Mouse (Mus musculus) heart, adult 11 months (tissue): Measurements from ENCODE around the gene Grcc10.

Source experiments
- DNase-seq: peaks from one replicate; pipeline ENCODE4 v3.0.0; 2022

The Grcc10 gene

DNA sequence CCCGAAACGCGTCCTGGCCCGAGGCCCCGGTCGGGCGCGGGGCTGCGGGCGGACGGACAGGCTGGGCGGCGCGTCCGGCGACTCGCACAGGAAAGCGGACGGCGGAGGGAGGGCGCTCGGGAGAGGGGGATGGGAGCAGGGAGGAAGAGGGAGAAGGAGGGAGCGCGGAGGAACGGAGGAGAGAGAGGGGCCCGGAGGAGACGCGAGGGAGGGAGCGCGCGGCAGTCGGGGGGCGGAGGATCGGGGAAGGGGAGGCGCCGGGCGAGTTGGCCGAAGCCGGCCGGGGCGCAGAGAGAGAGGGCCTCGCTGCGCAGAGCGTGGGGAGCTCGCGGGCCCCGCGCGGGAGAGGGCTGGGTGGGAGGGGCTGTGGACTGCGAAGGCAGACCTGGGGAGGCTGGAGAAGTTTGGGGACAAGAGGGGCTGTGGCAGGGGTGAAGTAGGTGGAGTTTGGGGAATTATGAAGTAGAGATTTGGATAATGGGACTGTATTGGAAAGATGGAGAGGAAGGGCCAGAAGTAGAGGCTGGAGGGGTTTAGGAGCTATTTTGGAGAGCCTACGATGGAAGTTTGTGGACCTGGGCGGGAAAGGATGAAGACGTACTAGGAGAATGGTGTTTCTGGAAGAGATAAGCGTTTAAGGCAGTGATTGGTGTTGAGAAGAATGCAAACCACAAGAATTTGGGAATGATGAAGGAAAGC is 15.6 kb upstream of the Grcc10 start:
- DNase-seq = peak; percentile 99

DNA sequence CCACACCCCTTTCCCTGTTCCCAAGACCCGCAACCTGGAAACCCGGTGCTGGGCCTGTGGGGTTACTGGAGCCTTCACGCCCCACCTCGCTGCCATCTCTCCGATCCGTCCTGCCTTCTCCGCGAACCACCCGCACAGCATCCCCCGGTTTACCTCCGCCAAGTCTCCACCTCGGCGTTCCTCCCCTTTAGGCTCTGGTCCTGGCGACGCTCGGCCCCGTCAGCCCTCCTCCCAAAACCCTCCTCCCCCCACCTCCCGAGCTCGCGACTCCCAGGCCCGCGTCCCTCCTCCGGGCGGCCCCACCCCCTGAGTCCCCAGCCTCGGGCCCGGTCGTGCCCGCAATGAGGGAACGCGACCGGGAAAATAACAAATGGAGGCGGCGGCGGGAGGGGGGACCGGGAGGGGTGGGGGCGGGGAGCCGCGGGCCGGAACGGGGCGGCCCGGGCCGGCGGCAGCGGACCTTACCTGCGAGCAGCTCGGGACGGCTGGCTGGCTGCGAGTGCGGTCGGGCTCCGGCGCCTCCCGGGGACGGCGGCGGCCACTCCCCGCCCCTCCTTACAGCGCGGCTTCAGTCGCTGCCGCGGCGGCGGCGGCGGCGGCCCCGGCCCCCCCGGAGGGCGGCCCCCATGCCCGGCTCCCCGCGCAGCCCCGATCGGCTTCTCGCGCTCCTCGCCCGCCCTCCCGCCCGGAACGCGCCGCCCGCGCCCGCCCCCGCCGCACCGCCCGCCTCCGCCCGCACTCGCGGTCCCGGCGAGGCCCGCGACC is 14.8 kb upstream of the Grcc10 start, which contains the start of the genes Gm45234 and Atn1:
Gm45234 (minus strand) TSS at position 191 of the 765 bp plus-strand sequence.
Atn1 (minus strand) TSS at position 694 of the 765 bp plus-strand sequence.
- DNase-seq = peak; percentile 99

DNA sequence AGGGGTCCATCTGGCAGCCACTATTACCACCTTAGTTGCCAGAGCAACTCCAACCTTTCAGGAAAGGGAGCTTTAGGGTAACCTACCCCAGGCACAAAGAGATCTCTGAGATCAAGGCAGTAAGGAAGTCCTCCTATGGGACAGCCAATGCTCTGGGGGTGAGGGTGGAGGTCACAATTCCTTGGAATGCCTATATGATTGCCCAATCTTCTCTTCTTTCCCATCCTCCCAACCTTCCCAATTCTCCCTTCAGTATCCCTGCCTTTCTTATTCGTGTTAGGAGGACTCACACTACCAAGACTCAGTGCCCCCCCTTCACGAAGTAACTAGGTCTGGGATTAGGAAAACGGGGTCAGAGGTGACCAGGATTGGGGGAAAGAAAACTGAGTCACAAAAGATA is 14.1 kb upstream of the Grcc10 start:
- DNase-seq = peak; percentile 92

DNA sequence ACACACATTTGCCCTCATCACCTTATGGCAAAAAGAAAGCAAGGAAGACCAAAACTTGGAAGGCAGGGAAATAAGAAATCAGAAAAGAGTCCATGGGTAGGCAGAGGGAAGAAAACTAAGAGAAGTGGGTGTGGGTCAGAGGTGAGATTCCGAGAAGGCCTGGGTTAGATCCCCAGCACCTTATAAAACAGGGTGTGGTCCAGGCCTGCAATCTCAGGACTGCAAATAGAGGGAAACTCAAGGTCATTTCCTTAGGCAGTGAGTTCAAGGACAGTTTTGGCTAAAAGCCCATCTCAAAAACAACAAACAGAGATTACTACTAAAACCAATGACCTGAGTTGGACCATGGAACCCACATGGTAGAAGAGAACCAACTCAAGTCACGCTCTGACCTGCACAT is 12.7 kb upstream of the Grcc10 start:
- no peak for DNase-seq

DNA sequence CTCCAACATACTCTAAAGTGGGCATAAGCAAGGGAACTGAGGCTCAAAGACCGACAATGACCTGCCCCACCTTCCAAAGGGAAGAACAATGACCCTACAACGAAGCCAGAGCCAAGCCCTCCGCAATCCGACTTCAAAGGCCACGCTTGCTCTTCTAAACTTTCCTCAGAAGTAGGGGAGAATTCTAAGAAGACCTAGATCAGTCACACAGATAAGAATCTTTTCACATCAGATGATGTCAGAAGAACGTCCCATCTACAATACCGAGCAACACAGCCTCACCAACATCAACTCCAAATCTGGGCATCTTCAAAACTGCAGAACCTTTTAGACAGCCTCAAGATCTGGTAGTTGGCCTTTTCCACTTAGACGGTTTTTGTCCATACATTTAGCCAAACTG is 9.2 kb upstream of the Grcc10 start:
- DNase-seq = no peak

DNA sequence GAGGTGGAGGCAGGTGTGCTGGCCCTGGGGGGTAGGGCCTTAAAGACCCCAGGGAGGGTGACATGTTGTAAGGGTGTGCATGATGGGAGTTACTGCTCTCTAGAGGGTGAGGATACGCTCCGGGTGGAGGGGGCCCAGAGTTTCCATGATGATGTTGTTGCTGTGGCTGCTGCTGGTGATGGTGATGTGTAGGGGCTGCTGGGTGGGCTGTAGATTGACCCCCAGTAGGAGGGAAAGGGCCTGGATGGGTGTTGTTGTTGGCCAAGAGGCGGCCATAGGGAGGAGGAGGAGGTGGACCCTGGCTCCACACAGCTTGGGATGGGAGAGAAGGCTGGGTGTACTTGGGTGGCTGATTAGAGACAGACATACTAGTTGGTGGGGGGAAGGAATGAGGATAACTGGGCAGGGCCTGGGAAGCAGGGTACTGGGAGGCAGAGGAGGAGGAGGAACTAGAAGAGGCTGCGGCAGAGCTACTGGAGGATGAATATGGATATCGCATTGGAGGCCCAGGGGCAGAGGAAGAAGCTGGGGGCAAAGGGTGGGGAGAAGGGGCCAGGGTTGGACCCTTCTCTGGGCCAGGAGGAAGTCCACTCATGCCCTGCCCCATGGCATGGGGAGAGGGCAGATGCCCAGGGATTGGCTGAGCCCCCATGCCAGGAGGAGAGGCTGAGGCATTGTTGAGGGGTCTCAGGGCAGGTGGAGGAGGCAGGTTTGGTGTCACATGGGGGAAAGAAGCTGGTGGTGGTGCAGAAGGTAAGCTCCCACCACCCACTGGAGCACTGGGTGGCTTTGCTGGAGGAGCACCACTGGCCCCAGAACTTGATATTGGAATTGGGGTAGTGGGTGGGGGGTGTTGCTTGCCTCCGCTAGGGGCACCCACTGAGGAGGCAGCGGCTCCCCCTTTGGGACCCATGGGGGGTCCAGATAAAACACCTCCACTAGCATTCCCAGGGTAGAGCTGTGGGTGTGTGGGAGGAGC is 5.8 kb upstream of the Grcc10 start:
- DNase-seq = peak; percentile 95

DNA sequence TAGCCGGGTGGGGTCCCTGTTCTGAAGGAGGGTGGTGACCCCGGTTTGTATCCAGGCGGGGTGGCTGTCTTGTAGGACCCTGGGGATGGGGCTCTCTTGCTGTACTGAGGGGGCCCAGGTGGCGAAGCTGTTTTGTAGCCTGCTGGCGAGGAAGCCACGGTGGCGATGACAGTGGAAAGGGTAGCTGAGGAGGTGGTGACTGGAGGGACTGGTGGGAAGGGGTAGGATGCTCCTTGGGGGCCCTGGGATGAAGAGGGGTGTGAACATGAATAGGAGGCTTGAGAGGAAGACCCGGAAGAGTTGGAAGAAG is 5.1 kb upstream of the Grcc10 start:
- DNase-seq = no peak

DNA sequence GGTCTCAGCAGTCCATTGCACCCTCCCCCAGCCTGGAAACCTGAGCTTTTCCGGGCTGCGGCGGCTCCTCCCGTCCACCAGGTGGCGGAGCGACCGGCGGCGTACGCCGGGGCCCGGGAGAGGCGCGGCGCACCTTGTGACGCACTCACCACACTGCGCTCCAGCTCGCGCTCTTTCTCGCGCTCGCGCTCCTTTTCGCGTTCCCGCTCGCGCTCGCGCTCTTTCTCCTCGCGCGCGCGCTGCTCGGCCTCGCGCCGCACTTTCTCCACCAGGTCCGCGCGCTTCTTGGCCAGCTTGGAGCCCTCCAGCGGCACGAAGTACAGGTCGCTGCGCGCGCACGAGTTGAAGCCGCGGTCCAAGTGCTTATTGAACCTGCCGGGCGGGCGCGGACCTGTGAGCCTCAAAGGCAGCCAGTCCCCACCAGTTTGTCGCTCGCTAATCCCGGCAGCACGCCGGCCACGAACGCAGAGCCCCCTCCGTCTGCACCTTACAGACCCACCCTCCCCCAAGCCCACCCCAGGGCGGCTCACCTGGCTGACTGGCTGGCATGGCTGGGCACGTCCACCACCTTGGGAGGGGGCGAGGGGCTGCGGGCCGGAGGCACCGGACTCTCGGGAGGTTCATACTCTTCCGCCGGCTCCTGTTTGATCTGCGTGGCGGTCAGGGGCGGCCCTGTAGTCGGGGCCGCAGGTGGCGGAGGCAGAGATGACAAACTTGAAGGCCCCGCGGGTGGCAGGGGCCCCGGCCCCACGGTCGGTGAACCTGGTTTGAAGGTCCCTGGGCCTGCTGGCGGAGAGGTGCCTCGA is 4.5 kb upstream of the Grcc10 start:
- peak; percentile 99 for DNase-seq

DNA sequence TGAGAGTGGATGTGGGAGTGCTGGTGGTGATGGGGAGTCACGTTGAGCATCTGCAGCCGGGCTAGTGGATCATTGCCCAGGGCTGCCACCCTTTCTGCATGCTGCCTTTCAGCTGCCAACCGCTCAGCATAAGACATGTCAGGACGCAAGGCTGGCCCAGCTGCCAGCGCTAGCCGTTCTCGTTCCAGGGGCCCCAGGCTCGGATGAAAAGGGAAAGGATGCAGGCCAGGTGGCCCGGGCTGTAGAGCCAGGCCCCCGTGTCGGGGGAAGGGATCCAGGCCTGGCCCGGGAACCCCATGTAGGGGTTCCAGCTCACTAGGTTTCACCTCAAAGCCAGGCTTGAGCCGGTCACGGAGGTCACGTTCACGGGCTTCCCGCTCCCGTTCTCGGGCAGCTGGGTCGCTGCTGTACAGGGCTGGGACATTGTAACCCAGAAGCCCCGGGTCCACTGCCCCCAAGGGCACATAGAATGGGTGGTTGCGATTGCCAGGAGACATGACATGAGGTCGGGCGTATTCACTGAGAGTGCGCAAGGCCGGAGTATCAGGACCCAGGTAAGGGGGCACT is 3.7 kb upstream of the Grcc10 start:
- no peak for DNase-seq

DNA sequence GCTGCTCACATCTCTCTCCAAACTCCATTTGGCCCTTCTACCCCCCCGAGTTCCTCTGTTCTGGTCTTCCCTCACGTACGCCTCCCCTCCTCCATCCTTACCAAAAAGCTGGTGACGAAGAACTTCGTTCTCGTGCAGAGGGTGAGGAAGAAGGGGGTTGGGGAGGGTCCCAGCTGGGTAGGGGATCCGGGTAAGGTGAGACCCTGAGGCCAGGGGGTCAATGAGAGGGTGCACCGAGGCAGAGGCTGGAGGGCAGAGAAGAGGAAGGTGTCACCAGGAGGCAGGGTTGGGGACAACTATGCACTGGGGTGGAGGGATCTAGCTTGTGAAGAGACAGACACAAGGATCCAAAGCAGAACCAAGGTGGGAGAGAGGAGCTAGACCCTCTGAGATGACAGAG is 2.5 kb upstream of the Grcc10 start:
- DNase-seq = peak; percentile 94

DNA sequence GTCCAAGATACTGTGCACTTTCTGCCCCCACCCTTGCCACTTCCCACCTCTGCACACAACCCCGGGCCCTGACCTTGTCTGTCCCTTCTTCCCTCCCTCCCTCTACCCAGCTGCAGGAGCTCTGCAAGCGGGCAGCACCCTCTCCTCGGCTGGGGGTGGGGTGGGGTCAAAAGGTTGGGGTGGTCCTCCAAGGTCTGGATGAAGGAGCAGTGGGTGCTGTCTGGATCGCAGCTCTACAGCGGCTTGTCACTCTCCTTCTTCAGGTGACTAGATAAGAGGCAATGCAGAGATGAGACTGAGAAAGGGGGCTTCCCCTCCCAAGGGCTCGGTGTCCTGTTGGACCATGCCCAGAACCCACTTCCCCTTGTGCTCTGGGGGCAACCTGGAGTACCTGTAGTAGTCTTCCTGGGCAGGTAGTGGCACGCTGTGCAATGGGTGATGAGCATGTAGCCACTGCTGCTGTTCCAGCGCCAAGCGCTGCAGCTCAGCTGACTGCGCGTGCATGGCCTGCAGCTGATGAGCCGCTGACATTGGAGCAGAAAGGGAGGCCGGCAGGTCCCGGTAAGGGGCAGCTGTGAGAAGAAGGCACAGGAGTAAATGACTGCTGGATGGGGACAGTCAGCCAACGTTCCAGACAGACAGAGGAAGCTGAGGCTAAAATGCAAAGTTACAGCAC is 1.8 kb upstream of the Grcc10 start:
- peak; percentile 94 for DNase-seq

DNA sequence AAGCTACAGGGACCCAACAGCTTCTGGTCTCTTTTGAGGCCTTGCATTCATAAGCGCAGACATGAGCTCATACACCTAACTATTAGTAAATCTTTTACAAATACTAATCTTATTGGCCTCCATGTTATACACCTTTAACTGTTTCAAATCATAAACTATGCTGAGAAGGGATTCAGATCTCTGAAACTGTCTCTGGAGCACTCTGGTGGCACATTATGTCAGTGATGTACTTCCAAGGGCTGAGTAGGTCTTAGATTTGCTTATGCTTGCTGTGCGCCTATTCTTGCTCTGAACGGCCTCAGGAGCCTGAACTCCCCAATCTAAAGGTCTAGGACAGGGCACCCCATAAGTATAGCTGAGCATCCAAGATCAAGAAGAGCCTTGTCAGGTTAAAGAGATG is 668 bp upstream of the Grcc10 start:
- no peak for DNase-seq

DNA sequence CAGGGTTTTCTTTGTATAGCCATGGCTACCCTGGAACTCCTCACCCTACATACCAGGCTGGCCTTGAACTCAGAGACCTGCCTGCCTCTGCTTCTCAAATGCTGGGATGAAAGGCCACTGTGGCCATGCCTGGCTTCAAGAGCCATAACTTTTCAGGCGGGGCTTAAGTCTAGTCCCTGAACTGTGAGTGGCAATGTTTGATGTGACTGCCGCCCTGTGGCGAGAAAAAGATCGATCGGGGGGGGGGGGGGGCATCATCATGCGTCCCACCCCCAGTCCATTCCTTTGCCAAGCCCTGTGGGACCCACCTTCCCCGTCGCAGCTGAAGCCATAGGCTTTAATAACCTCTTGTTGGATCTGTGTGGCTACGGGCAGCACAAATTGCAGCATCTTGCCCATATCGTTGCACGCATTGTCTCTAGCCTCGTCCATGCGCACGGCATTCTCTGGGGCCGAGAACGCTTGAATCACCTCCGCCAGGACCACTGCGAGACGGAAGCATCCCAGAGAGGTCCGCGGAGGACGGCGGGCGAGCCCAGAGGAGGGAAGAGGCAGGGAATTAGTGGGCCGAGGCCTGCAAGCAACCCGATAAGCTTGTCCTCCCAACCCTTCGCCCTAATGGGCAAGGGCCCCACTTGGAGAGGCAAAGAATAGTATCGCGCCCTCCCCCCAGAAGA is 825 bp downstream of the Grcc10 start:
- peak; percentile 97 for DNase-seq

DNA sequence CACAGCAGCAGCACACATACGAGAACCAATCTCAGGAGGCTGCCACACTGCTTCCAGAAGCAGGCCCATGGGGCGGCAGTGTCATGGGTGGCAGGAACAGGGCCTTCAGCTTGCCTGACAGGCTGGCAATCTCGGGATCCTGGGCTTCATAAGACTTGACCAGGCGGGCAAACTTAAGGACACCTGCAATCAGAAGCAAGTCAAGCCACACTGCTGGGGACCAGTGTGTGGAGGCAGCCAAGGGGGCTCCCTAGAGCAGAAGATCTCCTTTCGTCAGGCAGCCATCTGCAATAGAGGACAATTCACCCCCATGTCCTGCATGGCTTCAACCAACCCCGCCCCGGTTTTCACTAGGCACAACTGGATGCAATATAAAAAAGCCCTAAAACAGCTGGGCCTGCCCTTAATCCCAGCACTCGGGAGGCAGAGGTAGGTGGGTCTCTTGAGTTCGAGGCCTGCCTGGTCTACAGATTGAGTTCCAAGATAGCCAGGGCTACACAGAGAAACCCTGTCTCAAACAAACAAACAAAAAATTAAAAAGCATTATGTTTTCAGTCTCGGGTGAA is 1.9 kb downstream of the Grcc10 start:
- DNase-seq = peak; percentile 92

DNA sequence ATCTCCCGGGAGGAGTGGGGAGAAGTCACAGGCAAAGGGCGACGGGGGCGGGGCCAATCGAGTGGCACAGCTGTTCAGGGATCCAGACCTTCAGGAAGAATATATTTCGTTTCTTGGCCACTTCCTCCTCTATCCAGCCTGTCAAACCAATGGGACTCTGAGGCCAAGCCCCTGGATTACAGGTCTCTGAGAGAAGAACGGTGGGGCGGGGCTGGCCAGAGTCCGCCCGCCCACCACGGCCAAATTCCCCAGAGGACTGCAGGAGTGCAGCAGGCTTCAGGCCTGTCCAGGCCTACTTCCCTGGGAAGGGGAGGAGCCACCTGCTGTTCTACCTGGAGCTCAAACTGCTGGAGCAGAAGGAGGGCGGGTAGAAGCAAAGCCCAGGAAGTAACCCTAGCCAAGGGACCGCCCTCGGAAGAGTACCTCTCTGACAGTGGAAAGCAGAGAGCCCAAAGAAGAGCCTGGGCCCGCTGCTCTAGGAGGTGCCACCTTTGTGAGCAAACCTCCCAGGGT is 2.6 kb downstream of the Grcc10 start, which contains the start of gene Ptpn6:
Ptpn6 (minus strand) TSS at position 204 of the 513 bp plus-strand sequence.
- DNase-seq = peak; percentile 97

DNA sequence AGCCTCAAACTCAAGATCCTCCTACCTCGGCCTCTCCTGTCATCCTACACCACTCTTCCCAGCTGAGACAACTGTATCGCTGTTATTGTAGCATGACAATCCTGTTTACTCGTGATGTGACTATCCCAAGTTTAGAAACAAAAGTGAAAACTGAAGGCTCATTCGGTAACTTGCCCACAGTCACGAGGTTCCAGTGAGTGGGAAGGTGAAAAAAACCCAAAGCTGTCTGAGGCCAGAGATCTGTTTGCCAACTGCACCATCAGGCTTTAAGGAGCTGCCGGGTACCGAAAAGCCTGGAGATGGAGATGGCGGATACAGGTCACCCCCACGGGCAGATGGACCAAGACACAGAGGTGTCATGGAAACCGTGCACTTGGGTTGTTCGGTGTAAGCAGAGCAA is 4.1 kb downstream of the Grcc10 start:
- no peak for DNase-seq

DNA sequence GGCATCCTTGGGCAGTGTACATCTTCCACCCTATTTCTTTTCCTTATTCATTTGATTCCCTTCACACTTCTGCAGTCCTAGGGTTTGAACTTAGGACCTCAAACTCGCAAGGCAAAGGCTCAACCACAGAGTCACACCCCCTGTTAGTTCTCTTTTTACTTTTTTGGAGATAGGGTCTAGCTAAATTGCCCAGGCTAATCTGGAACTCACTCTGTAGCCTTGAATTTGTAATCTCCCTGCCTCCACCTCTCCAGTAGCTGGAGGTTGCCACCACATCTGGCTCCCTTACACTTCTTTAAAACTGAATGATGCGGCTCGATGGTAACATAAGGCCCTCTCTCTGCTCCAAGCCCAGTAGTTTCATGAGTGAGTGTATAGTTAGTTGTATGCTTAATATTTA is 6.8 kb downstream of the Grcc10 start:
- no peak for DNase-seq

DNA sequence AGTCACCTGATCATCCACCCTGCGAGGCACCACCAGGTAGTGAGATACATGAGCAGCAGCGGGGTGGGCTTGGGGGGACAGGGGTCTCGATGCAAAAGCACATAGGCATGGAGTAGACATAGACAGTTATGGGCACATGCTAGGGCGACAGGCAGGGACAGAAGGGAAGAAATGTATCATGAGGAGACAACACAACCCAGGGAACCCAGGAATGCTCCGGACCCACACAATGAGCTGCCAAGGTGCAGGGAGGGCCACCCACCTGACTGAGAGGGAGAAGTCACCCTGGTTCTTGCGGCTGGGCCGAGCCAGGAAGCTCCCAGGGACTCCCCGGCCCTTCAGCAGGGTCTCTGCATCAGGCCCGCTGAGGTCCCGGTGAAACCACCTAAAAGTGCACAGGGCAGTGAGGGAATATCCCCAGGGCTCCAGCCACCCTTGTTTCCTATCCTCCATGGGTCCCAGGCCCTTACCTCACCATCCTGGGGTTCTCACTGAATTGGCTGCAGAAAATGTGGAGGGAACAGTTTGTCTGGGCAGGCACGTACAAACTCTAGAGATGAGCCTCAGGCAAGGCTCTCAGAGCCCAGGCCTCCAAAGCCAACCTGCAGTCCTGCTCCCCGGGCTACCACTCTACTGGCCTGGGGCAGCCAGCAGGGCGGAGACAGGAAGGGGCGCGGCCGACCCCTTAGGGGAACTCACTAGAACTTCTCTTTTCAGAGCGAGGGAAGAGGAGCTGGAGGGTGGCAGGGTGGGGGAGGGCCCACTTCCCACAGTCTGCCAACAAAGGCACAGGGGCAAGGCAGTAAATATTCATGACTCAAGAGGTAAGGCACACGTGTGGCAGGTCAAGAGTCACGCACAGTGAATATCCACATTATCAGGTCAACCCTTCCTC is 8.5 kb downstream of the Grcc10 start:
- DNase-seq = peak; percentile 98

DNA sequence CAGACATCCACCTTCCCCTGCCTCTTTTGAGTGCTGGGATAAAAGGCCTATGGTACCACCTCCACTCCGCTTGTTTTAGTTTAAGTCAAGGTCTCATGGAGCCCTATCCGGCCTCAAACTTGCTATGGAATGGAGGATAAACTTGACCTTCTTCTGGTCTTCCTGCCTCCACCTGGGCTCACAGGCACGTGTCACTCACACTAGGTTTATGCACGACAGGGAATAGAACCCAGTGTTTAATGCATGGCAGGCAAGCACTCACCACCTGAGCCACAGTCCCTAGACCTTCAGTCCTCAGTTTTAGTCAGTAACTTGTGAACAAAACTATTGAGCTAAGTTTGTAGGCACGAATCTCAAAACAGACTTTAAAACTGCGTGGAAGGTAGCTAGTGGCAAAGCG is 10.1 kb downstream of the Grcc10 start:
- no peak for DNase-seq
